Mouse (Mus musculus) Patski (cell line): ENCODE data around the gene Nav3. TPM values are rescaled to one million over a fixed set of nuclear protein-coding genes. Genes with fewer than 3 reads are reported as not detected.

Experiments used
- ATAC-seq: fragments of 100-300 bp; one replicate; pipeline ENCODE4 v1.8.0; 2021
- CTCF ChIA-PET: fragments of 350-600 bp; sonication (Branson Sonifier 250); formaldehyde crosslinking; loops from one replicate; lab custom pipeline; 2022; ENCODE audit warnings: inconsistent platforms; lab: Charles Lee
- POLR2A ChIA-PET: fragments of 350-600 bp; sonication (Branson Sonifier 250); formaldehyde crosslinking; loops from one replicate; lab custom pipeline; 2022; ENCODE audit warnings: antibody characterized with exemption, inconsistent platforms; lab: Charles Lee
- DNase-seq: peaks from one replicate; pipeline ENCODE4 v3.0.0-alpha.2; 2011; ENCODE audit warnings: low read depth, low spot score
- H3K27me3 ChIP-seq: fragments of 371-371 bp; one replicate; pipeline ENCODE4 v1.5.1; 2021
- CTCF ChIP-seq: fragments of 100-300 bp; IDR thresholded peaks from one replicate; pipeline ENCODE4 v1.5.1; 2021
- in situ Hi-C: fragments of 300-500 bp; cut with MboI; formaldehyde crosslinking; loops from 3 replicates; pipeline ENCODE4 v1.11.1; 2018; ENCODE audit warnings: low pct_unique_long_range_greater_than_20kb, mixed read lengths
- polyA plus RNA-seq: library from polyadenylated mRNA; unstranded; gene quantifications from one replicate; pipeline ENCODE4 v1.2.3, GENCODE M21; 2021

Gene Nav3
- polyA plus RNA-seq, 1 experiment from 2014 or later: 2.4 TPM

GRCm38 (mm10) chr10:109764412-109765101, 691.4 kb downstream of the Nav3 start:
- DNase-seq (no peak), ATAC-seq (no peak)
- in situ Hi-C loops: loop anchor here (5.0 to 25.0 kb wide), 2 partner anchors 98 to 323 kb away; no protein-coding TSS in a partner anchor
- H3K27me3 ChIP-seq: no peaks in the 10 kb centered on the region
- POLR2A ChIA-PET: no interaction called here
- CTCF ChIA-PET: interaction anchor here (1.1 to 4.6 kb wide), 6 partner anchors 11 to 100 kb away, joined by 3 to 39 read pairs (median 14); no protein-coding TSS in a partner anchor
- no peak for TF ChIP-seq CTCF

GRCm38 (mm10) chr10:109758921-109759600, 696.9 kb downstream of the Nav3 start:
- ATAC-seq (no peak), DNase-seq (no peak)
- POLR2A ChIA-PET: no interaction called here
- CTCF ChIA-PET: interaction anchor here (1.0 kb wide), 1 partner anchor 105 kb away, joined by 3 read pairs; no protein-coding TSS in a partner anchor
- TF ChIP-seq CTCF: no peak
- H3K27me3 ChIP-seq: no peaks in the 10 kb centered on the region
- in situ Hi-C loops: loop anchor here (25.0 kb wide), 1 partner anchor 328 kb away; no protein-coding TSS in a partner anchor

- ATAC-seq: peak; percentile 82
Observed at GRCm38 (mm10) chr10:109746901-109747300, 709.1 kb downstream of the Nav3 start.

GRCm38 (mm10) chr10:109741664-109742063, 714.3 kb downstream of the Nav3 start:
- no peaks in the 10 kb centered on the region for H3K27me3 ChIP-seq
- no peak for TF ChIP-seq CTCF
- in situ Hi-C loops: no loop called here
- POLR2A ChIA-PET: no interaction called here
- ATAC-seq: no peak
- no peak for DNase-seq
- CTCF ChIA-PET: interaction anchor here (0.8 kb wide), 1 partner anchor 11 kb away, joined by 5 read pairs; no protein-coding TSS in a partner anchor

More at GRCm38 (mm10) chr10:109746901-109747300, 709.1 kb downstream of the Nav3 start:
- no peak for DNase-seq
- ChIA-PET POLR2A (no interaction called here), CTCF (interaction anchor here (1.3 to 1.5 kb wide), 2 partner anchors 16 to 118 kb away, joined by 3 to 4 read pairs; no protein-coding TSS in a partner anchor)
- TF ChIP-seq CTCF: peak; percentile 49
- H3K27me3 ChIP-seq: no peaks in the 10 kb centered on the region
- in situ Hi-C loops: no loop called here

GRCm38 (mm10) chr10:109740326-109740725, 715.7 kb downstream of the Nav3 start:
- no peaks in the 10 kb centered on the region for H3K27me3 ChIP-seq
- ATAC-seq: no peak
- no peak for DNase-seq
- no peak for TF ChIP-seq CTCF
- CTCF ChIA-PET: no interaction called here
- in situ Hi-C loops: no loop called here
- POLR2A ChIA-PET: no interaction called here

- in situ Hi-C loops: loop anchor here (25.0 kb wide), 1 partner anchor 986 kb away; no protein-coding TSS in a partner anchor
- H3K27me3 ChIP-seq: no peaks in the 10 kb centered on the region
- ATAC-seq (no peak), DNase-seq (no peak)
- ChIA-PET CTCF (interaction anchor here (1.6 kb wide), 1 partner anchor 8 kb away, joined by 3 read pairs; no protein-coding TSS in a partner anchor), POLR2A (no interaction called here)
- TF ChIP-seq CTCF: no peak
Observed at GRCm38 (mm10) chr10:109723646-109724045, 732.4 kb downstream of the Nav3 start.

GRCm38 (mm10) chr10:109718808-109719207, 737.2 kb downstream of the Nav3 start:
- TF ChIP-seq CTCF: no peak
- H3K27me3 ChIP-seq: no peaks in the 10 kb centered on the region
- ChIA-PET POLR2A (no interaction called here), CTCF (no interaction called here)
- ATAC-seq (no peak), DNase-seq (no peak)
- in situ Hi-C loops: loop anchor here (25.0 kb wide), 1 partner anchor 982 kb away; no protein-coding TSS in a partner anchor

GRCm38 (mm10) chr10:109718390-109718789, 737.6 kb downstream of the Nav3 start:
- in situ Hi-C loops: loop anchor here (25.0 kb wide), 1 partner anchor 981 kb away; no protein-coding TSS in a partner anchor
- H3K27me3 ChIP-seq: no peaks in the 10 kb centered on the region
- CTCF ChIA-PET: no interaction called here
- no peak for DNase-seq
- TF ChIP-seq CTCF: no peak
- POLR2A ChIA-PET: no interaction called here
- ATAC-seq: no peak

GRCm38 (mm10) chr10:109713001-109713400, 743.0 kb downstream of the Nav3 start:
- in situ Hi-C loops: loop anchor here (25.0 kb wide), 1 partner anchor 976 kb away; no protein-coding TSS in a partner anchor
- POLR2A ChIA-PET: no interaction called here
- TF ChIP-seq CTCF: peak; percentile 72
- DNase-seq: no peak
- ATAC-seq: peak; percentile 69
- CTCF ChIA-PET: interaction anchor here (0.8 to 1.4 kb wide), 6 partner anchors 9 to 979 kb away, joined by 3 to 4 read pairs (median 3); no protein-coding TSS in a partner anchor
- no peaks in the 10 kb centered on the region for H3K27me3 ChIP-seq

- POLR2A ChIA-PET: no interaction called here
- no peak for ATAC-seq
- no peak for TF ChIP-seq CTCF
Observed at GRCm38 (mm10) chr10:109699771-109700335, 756.2 kb downstream of the Nav3 start.

More at GRCm38 (mm10) chr10:109699771-109700335, 756.2 kb downstream of the Nav3 start:
- in situ Hi-C loops: loop anchor here (25.0 kb wide), 1 partner anchor 963 kb away; no protein-coding TSS in a partner anchor
- H3K27me3 ChIP-seq: no peaks in the 10 kb centered on the region
- no peak for DNase-seq
- CTCF ChIA-PET: no interaction called here
